Mouse (Mus musculus) testis, postnatal 10 days (tissue): ENCODE measurements around the gene Fbxw4.
"Not testable (repeated sequence)": the region's sequence is repeated elsewhere in the genome, so short reads cannot be mapped to it uniquely, and the experiment has no call there.

Experiments
- DNase-seq: peaks from one replicate; pipeline ENCODE4 v3.0.0; 2021; ENCODE audit warnings: low spot score

Gene Fbxw4

DNA sequence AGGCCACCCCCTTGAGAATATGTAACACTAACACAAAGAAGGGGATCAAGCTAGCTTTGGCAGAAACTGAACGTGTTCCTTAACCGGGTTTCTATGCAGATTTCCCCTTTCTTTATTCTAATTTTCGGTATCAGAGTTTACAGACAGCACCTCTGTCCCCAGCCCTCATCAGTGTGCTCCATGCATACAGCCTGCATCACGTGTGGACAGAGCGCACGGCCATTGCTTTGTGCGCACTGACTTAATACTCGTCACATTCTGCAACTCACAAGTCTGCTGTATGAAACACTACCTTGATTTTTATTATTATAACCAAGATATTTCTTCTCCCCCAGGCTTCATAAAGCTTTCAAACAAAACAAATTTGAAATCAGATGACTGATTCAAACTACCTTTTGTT lies 4.2 kb downstream of the Fbxw4 start:
- DNase-seq, result no peak

DNA sequence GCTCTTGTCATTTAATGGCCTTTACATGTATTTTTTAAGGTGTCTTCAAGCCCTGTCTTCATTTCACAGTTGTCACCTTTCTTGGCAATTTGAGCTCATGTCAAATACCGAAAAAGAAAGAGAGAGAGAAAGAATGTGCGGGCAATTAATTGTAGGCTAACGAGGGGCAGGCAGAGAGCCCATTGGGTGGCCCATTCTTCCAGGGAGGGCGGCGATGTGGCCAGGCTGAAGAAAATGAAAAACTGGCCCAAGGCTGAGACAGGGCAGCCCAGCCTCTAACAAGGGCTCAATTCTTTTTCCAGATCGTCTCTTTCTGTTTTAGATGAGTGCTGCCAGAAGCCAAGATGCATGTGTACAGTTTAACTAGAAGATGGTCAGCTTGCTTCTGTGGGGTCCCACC lies 6.1 kb downstream of the Fbxw4 start:
- no peak for DNase-seq

DNA sequence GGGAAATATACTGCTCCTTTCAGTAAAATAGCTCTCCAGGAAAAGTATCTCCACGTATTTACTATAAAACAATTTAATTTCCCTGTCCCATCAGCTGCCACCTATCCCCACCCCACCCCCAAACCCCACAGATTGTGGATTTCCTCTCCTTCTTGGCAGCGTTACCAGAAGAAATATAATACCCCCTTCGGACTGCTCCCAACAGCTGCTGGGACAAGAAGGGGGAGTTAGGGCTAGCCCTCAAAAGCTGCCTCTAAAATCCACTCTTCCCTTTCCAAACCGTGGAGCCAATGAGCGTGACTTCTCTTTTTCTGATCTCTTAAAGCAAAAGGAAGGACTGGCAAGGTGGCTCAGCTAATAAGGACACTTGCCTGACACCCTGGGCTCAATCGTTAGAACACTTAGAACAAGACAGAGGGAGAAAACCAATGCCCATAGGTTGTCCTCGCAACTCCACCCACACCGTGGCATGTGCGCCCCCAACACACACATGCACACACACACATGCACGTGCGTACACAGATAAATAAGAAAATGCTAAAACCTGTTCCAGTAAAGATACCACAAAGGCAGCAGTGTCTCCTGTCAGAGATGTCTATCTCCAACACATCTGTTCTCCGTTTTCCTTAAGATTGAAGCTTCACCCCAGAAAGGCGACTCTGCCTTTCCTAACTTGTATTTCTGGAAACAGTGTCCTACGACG lies 7.7 kb downstream of the Fbxw4 start:
- no peak for DNase-seq

DNA sequence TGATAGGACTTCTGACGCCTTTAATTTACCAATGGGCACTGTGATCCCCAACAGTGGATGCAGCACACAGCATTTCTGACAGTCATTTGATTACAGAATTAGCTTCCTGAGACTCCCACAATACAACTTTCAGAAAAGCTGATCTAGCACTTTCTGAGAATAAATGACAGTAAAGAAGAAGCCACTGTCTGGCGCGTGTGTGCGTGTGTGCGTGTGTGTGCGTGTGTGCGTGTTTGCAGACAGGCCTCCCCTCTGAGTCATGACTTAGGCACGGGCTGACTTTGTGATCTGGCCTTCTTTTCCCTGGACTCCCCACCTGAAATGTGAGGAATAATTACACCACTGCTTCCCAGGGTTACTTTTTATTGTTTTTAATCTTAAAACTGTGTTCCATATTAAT lies 8.6 kb downstream of the Fbxw4 start:
- no peak for DNase-seq

DNA sequence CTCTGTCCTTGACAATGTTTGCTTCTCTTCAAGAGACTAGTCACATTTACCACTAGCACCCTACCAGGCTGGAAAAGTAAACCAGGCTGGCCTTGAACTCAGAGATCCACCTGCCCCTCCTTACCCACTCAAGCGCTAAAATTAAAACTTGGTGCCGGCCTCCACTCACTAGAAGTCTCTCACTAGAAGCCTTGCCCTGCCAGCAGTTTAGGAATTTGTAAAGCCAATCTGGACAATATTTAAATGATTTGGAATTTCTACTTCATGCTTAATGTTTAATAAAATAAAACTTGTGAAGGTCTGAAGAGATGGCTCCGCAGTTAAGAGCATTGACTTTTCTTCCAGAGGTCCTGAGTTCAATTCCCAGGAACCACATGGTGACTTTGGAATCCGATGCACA lies 10.3 kb downstream of the Fbxw4 start:
- DNase-seq, result no peak

DNA sequence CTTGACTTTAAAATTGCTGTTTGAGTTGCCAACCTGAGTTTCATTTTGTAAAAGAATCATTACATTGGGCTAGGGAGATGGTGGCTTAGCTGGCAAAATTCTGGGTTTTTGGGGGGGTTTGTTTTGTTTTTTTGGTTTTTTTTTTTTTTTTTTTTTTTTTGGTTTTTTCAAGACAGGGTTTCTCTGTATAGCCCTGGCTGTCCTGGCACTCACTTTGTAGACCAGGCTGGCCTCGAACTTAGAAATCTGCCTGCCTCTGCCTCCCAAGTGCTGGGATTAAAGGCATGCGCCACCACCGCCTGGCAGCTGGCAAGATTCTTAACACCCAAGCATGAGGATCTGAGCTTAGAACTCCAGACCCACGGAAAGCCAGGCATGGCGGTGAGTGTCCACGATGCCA lies 11.6 kb downstream of the Fbxw4 start:
- DNase-seq, result not testable (repeated sequence)

DNA sequence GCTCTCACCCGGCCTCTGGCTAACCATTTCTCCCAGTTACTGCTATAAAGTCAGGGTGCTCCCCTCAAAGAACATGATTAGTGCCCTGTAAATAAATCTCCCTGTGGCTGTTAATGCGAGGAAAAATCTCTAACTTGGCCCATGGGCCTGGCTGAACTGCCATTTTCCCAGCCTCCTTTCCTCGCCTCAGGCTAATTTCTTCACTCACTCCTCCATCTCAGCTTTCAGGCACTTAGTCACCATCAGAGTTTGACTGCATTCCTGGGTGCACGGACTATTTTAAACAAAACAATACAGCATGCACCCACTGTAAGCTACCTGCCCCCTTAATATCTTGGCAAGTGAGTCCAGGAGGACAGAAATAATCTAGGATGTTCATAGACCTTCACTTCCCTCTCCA lies 13.2 kb downstream of the Fbxw4 start:
- DNase-seq, result no peak

DNA sequence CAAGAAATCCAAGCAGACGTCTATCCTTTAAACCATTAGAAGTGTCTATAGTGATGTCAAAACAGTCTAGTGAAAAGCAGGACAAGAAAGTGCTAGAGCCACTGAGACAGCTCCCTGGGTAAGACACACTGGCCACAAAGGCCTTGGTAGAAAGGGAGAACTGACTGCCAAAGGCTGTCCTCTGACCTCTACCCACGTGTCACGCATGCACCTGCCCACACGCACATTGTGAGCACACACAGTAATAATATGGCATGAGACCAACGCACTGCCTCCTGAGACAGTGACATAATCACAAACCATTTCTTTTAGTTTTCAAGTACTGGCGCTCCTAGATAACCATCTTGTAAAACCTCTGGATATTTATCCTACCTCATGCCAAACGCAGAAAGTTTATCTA lies 19.4 kb downstream of the Fbxw4 start:
- DNase-seq, result no peak

DNA sequence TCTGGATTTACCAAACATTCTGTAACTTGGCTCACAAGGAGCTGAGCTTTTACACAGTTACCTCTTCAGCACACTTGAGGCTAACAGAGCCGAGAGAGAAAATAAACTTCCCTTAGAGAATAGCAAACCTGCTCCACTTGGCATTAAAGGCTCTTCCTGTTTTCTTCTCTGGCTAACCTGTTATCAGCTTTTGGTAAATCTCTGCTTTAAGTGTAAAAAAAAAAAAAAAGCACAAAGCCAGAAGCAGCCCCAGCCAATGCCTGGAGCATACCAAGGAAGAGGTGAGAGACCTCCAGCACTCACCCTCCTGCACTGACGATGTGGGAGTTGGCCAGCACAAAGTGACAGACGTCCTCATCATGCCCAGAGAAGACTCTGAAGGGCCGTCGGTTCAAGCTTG lies 24.2 kb downstream of the Fbxw4 start:
- DNase-seq, result no peak

DNA sequence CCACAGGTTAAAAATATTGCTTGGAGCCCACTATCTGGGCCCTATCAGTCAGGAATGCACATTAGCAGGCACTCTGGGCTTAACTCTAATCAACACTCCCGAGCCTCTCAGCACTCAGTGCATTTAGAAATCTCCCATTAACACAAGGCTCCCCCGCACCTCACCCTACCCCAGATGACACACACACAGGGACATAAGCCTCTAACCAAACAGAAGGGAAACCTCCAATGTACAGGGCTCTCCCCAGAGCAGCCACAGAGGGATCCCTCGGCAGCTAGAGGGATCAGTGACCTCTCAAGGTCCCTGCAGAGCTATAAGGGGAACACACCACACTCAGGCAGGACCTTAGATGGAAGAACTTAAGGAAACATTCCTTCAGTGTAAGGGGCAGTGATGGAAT lies 28.5 kb downstream of the Fbxw4 start:
- no peak for DNase-seq

DNA sequence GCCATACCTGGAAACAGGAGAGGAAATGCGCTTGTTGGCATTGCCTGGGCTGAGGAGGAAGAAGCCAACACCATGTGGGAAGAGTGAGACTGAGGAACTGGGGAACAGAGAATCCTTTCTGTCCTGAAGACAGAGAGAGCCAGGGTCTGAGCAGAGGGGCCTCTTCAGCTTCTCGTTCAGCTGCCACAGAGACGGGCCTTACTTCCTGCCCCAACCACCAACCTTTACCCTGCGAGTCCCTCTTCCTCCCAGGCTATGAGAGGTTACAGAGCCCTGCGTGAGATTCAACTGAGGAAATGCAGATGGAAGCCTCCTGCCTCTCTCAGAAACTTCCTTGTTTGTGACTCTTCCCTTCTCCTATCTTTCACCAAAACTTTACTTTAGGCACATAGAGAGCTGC lies 29.2 kb downstream of the Fbxw4 start:
- DNase-seq, result no peak

DNA sequence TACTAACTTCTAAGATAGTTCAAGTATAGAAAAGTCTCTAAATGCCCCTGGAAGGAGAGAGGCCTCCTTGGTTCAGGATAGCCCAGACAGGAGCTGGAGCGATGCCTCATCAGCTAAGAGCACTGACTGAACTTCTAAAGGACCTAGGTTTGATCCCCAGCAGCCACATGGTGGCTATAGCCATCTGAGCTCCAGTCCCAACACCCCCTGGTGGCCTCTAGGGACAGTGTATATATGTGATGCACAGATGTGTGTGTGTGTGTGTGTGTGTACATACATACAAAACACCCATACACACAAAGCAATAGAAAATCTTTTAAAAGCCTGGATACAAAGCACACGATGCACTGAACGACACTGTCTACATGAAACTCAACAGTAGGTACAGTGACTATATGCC lies 30.9 kb downstream of the Fbxw4 start:
- DNase-seq, result no peak

DNA sequence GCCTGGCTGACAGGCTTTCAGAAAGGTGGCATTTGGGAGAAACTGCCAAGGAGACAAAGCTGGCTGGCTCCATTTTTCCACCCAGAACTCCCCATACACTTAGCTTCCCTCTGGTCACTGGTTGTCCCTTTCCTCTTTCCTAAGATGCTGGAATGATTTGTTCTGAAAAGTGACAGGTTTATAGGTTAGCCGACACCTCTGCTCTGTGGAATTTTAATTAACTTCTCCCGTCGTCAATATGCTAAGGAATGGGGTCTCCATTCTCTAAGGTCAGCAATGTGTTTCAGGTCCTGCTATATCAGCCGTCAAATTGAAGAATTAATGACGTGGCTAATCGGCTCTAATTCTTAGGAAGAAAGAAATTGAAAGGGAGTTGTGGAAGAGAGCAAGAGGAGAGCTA lies 31.5 kb downstream of the Fbxw4 start:
- no peak for DNase-seq

DNA sequence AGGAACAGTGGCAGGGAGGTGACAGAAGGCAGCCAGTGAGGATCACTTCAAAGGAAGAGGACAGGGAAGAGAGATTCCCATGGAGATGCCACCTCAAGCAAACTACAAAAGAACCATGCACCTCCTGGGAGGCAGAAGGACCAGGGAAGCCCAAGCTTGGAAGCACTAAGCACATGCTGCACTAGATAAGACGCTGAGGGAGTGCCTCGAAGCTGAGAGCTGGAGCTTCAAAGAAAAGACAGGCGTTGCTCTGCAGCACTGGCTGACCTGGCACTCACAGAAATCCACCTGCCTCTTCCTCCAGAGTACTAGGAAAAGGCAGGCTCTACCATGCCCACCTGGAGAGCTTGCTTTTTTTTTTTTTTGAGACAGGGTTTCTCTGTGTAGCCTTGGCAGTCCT lies 33.1 kb downstream of the Fbxw4 start:
- no peak for DNase-seq

DNA sequence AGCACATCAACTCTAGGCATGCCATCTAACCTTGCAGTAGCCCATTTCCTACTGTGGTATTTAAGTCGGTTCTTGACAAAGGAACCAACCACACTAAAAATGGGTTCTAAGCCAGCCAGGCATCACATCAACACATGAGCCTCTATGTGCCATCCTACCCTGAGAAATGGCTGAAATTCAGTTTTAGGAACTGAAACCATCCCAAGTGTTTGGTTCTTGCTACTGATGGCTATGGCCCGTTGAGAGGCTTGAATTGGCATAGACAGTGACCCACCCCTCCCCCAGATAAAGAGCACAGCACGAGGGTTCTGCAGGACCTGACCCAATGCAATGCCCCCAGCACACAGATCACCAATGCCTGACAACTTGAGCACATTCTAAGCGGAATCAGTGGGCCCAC lies 36.4 kb downstream of the Fbxw4 start:
- no peak for DNase-seq

DNA sequence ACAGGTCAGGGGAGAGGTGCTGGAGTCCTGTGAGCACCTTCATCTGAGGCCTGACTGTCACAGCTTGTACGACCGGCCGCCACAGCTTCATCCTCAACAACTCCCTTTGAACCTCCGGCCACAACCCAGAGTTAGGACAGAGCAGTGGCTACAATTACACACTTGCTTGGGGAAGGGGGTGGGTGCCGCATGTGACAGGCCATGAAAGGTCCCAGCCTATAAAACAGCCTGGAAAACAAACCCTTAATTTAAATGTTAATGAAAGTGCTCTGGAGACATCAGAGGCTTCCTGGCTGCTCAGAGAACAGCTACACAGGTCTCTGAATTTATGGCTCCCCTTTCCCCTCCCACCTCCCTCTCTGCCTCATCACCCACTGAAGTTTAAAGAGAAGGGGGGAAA lies 38.0 kb downstream of the Fbxw4 start:
- no peak for DNase-seq

DNA sequence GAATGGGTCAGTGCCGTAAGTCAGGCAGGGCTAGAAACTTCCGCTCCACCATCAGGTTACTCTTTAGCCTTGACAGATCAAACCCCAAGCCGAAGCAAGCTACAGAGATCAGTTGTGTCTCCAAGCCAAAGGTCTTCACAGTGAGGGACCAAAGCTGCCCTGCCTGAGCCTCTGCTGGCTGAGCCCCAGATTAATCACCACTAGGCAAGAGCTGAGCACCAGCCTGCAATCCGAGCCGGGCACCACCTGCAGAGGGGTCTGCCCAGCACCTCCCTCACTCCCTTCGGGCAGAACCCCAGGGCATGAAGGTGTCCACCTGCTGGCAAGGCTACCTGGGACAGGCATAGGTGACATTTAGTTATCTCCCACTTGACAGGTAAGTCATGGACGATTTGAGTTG lies 39.1 kb downstream of the Fbxw4 start:
- DNase-seq, result no peak

DNA sequence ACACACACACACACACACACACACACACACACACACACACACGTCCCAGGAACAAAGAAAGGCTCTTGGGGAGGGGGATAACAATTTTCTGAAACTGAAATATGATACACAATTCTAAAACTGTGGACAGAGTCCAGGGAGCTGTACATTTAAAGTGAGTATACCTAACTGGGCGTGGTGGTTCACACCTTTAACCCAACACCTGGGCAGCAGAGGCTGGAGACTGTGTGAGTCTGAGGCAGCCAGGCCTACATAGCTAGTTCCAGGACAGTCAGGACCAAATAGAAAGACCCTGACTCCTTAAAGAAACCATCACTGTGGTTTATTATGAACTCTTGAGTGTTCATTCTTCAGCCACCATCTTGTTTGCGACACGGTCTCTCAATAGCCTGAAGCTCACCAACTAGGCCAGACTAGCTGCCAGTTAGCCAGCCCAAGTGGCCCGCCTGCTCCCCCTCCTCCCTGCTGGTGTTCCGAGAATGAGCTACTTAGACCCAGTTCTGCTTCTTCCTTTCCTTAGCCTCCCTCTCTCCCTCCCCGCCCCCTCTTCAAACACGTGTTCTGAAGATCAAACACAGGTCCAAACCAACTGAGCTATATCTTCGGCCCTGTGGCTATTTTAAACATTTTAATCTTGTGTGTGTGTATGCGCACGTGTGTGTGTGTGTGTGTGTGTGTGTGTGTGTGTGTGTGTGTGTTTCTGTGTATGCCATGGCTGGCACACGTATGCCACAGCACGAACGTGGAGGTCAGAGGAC lies 40.2 kb downstream of the Fbxw4 start:
- no peak for DNase-seq

DNA sequence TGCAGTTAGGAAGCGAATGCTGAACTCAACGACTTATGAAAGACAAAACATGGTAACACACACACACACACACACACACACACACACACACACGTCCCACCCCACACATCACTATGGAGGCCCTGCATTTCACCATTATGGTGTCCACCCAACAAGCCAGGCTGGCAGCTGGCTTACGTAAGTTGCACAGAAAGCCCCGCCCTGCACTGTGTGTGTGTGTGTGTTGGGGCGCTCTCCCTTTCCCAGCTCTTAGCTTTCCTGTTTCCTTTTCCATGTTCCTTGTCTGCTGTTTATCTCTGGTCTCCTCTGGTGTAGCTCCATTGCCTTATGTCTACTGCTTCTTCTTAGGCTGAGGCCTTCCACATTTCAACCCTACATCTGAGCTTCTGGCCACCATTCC lies 41.9 kb downstream of the Fbxw4 start:
- DNase-seq, result no peak

DNA sequence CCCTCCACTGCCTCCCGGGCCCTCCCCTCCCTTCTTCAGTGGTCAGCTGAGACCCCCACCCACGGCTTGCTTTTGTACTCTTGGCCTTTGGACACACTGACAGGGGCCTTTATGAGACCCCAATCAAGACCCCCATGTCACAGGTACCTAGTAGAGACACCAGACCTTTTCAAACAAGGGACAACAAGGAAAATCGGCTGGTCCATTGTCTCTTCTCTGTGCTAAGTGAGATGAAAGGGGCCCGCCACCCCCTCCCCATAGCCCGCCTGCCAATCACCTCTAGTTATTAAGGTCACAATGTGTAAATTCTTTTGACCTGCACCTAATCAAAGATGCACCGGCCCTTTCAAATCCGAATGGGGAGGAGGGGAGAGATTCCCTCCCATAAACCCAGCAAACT lies 43.4 kb downstream of the Fbxw4 start:
- no peak for DNase-seq

DNA sequence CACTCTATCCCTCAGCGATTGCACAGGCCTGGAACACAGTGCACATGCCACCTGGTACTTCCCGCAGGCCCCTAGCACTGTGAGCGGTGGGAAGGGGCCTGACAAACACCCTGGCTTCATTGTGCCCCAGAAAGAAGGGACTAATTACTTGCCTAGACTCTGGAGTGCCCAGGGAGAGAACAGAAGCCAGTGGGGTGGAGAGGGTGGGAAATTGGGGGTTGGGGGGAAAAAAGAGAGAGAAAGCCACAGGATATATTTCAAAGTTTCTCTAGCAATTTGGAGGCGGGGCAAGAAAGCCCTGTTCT lies 43.9 kb downstream of the Fbxw4 start:
- no peak for DNase-seq

DNA sequence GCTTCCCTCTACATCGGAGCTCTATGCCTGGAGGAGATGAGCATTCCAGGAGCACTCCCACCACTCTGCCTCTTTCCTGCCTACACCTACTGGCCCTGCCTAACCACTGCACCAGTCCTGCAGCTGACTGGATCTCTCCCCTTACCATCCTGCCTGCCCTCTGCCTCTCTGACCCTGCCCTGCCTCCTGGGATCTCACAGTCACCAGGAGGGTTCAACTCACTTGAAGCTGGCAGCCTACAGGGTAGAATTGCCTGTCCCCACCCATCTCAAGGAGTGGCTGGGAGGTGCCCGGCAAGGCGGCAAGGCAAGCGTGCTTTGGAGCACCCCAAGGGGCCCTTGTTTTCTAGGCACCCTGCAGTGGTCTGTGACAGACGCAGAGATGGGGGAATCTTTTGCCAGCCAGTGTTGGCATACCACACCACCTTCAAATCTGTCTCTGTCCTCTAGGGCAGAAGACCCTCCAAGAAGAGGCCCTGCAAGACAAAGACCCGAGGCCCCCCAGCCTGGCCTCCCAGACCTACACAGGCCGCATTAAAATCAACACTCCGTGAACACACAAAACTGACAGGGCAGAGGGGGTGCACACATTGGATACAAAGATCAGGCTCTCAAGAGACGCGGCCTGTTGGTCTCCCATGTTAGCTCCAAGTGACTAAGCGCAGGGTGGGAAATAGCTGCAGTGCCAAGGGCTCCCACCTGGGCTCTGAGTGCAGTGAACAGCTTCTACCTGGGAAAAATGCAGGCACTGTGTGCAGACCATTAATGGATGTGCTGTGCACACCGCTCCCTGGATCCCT lies 44.5 kb downstream of the Fbxw4 start:
- DNase-seq, result no peak

DNA sequence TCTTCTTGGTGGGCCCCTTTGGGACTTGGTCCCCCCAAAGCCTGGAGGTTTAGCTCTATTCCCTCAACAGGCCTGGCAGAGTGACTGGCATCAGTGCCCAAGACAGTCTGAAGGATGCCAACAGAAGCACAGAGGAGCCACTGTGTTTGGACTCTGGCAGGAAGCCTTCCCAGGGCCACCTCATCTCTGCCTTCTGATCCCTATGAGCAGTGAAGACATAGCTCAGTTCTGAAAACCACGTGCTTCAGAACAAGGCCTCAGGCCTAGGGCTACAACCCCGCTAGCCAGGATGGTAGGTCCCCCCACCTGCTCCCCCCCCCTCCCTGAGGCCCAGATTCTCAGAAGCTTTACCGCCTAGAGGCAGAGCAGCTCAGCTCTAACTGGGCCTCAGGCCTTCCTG lies 45.2 kb downstream of the Fbxw4 start:
- no peak for DNase-seq
